14 mouse cellular contexts compared by ENCODE assay signal in genomic region chr11:94216247-94216646, GRCm38 (mm10). TPM values are rescaled to one million over a fixed set of nuclear protein-coding genes. Genes with fewer than 3 reads are reported as not detected.
A peak's percentile ranks its signal among the peaks of the same experiment; 100 is the strongest.
DNase-seq lines count a peak whose midpoint lies in the region; ATAC-seq and TF ChIP-seq lines count a peak whose summit lies in the region.
"Had no signal": no experiment of that assay in that cellular context is flagged by ENCODE, and none has a peak within 500 bp of the region (broad histone marks: within the 10 kb centered on the region; RNA-seq: fewer than 3 reads in every experiment).

No protein-coding gene starts in this region.

- no peak overlapping the region for H3K9ac ChIP-seq in forebrain, postnatal 0 days
- no peak overlapping the region for H3K9ac ChIP-seq in forebrain, embryonic 14.5 days (ENCODE audit: low read length)
- no peak overlapping the region for H3K9ac ChIP-seq in hindbrain, embryonic 14.5 days
- no peak overlapping the region for H3K9ac ChIP-seq in hindbrain, embryonic 16.5 days (ENCODE audit: low read depth, low read length)
- H3K9ac ChIP-seq in midbrain, embryonic 11.5 days (ENCODE audit: low read length) = no peak overlapping the region
- no peak overlapping the region for H3K9ac ChIP-seq in midbrain, embryonic 14.5 days (replicated peaks; ENCODE audit: low read length)
- H3K9ac ChIP-seq: liver, postnatal 0 days had no signal

- TF ChIP-seq CTCF in forebrain, postnatal 0 days (IDR thresholded peaks at IDR 0.05; ENCODE audit: low read depth) = no peak

- H3K4me3 ChIP-seq in forebrain, postnatal 0 days (ENCODE audit: low read depth, low read length) = no peak overlapping the region
- H3K4me3 ChIP-seq in forebrain, embryonic 14.5 days (ENCODE audit: low read depth, low read length) = no peak overlapping the region
- H3K4me3 ChIP-seq in hindbrain, embryonic 14.5 days (replicated peaks; ENCODE audit: low read length) = no peak overlapping the region
- no peak overlapping the region for H3K4me3 ChIP-seq in hindbrain, embryonic 16.5 days (ENCODE audit: low read length)
- H3K4me3 ChIP-seq in midbrain, embryonic 11.5 days (ENCODE audit: low read depth, low read length) = no peak overlapping the region
- H3K4me3 ChIP-seq in midbrain, embryonic 14.5 days (replicated peaks; ENCODE audit: low read depth, low read length) = no peak overlapping the region

- peaks cover 12% of the 10 kb centered on the region for H3K4me1 ChIP-seq in forebrain, postnatal 0 days (ENCODE audit: insufficient read depth)
- H3K4me1 ChIP-seq in forebrain, embryonic 14.5 days (ENCODE audit: control insufficient read depth, insufficient read depth, low read length) = peaks cover 18% of the 10 kb centered on the region
- H3K4me1 ChIP-seq in hindbrain, embryonic 14.5 days (replicated peaks; ENCODE audit: control insufficient read depth, insufficient read depth, low read length) = peaks cover 18% of the 10 kb centered on the region
- H3K4me1 ChIP-seq in hindbrain, embryonic 16.5 days (ENCODE audit: control insufficient read depth, insufficient read depth, low read depth, low read length) = peaks cover 21% of the 10 kb centered on the region
- H3K4me1 ChIP-seq in midbrain, embryonic 11.5 days (ENCODE audit: control insufficient read depth, insufficient read depth, low read length) = peaks cover 13% of the 10 kb centered on the region
- H3K4me1 ChIP-seq in midbrain, embryonic 14.5 days (ENCODE audit: control insufficient read depth, insufficient read depth, low read length) = peaks cover 25% of the 10 kb centered on the region

- H3K4me2 ChIP-seq in forebrain, postnatal 0 days (ENCODE audit: low read depth) = peak overlapping the region; percentile 2; the same call in 1 of the 2 replicates
- H3K4me2 ChIP-seq in forebrain, embryonic 14.5 days (ENCODE audit: low read length) = no peak overlapping the region
- H3K4me2 ChIP-seq in hindbrain, embryonic 14.5 days (replicated peaks) = no peak overlapping the region
- no peak overlapping the region for H3K4me2 ChIP-seq in hindbrain, embryonic 16.5 days (ENCODE audit: low read length)
- H3K4me2 ChIP-seq in midbrain, embryonic 11.5 days = no peak overlapping the region
- no peak overlapping the region for H3K4me2 ChIP-seq in midbrain, embryonic 14.5 days (ENCODE audit: low read length)

- H3K9me3 ChIP-seq in forebrain, postnatal 0 days (ENCODE audit: low read length) = no peaks in the 10 kb centered on the region
- H3K9me3 ChIP-seq in forebrain, embryonic 14.5 days (replicated peaks; ENCODE audit: control insufficient read depth, low read length) = no peaks in the 10 kb centered on the region
- H3K9me3 ChIP-seq in hindbrain, embryonic 14.5 days (ENCODE audit: control insufficient read depth, low read length) = no peaks in the 10 kb centered on the region
- H3K9me3 ChIP-seq in hindbrain, embryonic 16.5 days (ENCODE audit: control insufficient read depth, low read length) = no peaks in the 10 kb centered on the region
- H3K9me3 ChIP-seq in midbrain, embryonic 11.5 days (ENCODE audit: control insufficient read depth, low read length) = no peaks in the 10 kb centered on the region
- H3K9me3 ChIP-seq in midbrain, embryonic 14.5 days (ENCODE audit: control insufficient read depth, low read length) = no peaks in the 10 kb centered on the region

- no peaks in the 10 kb centered on the region for H3K27me3 ChIP-seq in forebrain, postnatal 0 days (ENCODE audit: insufficient read depth, low read length)
- H3K27me3 ChIP-seq in forebrain, embryonic 14.5 days (replicated peaks; ENCODE audit: control insufficient read depth, insufficient read depth, low read length) = no peaks in the 10 kb centered on the region
- H3K27me3 ChIP-seq in hindbrain, embryonic 14.5 days (ENCODE audit: control insufficient read depth, insufficient read depth, low read length) = no peaks in the 10 kb centered on the region
- no peaks in the 10 kb centered on the region for H3K27me3 ChIP-seq in hindbrain, embryonic 16.5 days (replicated peaks; ENCODE audit: control insufficient read depth, insufficient read depth, low read length)
- no peaks in the 10 kb centered on the region for H3K27me3 ChIP-seq in midbrain, embryonic 11.5 days (ENCODE audit: control insufficient read depth, insufficient read depth, low read length)
- no peaks in the 10 kb centered on the region for H3K27me3 ChIP-seq in midbrain, embryonic 14.5 days (ENCODE audit: control insufficient read depth, insufficient read depth, low read length)

- no peak overlapping the region for H3K27ac ChIP-seq in forebrain, postnatal 0 days (ENCODE audit: low read depth, low read length)
- H3K27ac ChIP-seq in forebrain, embryonic 14.5 days (ENCODE audit: low read depth, low read length) = no peak overlapping the region
- peak overlapping the region; percentile 21; the same call in 1 of the 2 replicates for H3K27ac ChIP-seq in hindbrain, embryonic 14.5 days
- H3K27ac ChIP-seq in hindbrain, embryonic 16.5 days (ENCODE audit: low read depth, low read length) = no peak overlapping the region
- H3K27ac ChIP-seq in midbrain, embryonic 11.5 days (ENCODE audit: low read depth, low read length) = peak overlapping the region; percentile 26; the same call in 1 of the 2 replicates
- H3K27ac ChIP-seq in midbrain, embryonic 14.5 days (replicated peaks; ENCODE audit: low read depth, low read length) = no peak overlapping the region

- 26% methylated on average over 2 of the region's 2 CpGs for WGBS in forebrain, postnatal 0 days
- 50% methylated on average over 2 of the region's 2 CpGs for WGBS in forebrain, embryonic 14.5 days
- 18% methylated on average over 2 of the region's 2 CpGs for WGBS in hindbrain, embryonic 14.5 days
- WGBS in hindbrain, embryonic 16.5 days = 20% methylated on average over 2 of the region's 2 CpGs
- WGBS in midbrain, embryonic 11.5 days = 37% methylated on average over 2 of the region's 2 CpGs
- WGBS in midbrain, embryonic 14.5 days = 17% methylated on average over 2 of the region's 2 CpGs

- no peak for DNase-seq in forebrain, postnatal 0 days
- no peak for DNase-seq in forebrain, embryonic 14.5 days (ENCODE audit: low spot score)
- DNase-seq in hindbrain, embryonic 14.5 days (ENCODE audit: low spot score) = no peak
- no peak for DNase-seq in midbrain, embryonic 11.5 days (ENCODE audit: low spot score, missing footprints)
- DNase-seq in midbrain, embryonic 14.5 days = no peak
- DNase-seq in skeletal muscle tissue, adult 2 months (ENCODE audit: low read depth, low spot score) = peak; percentile 62
- no peak for DNase-seq in right cerebral cortex, postnatal 4 days
- DNase-seq: adrenal gland, postnatal 25 days; kidney, postnatal 14 days; liver, postnatal 0 days; lung, postnatal 36 days had no signal

- H3K36me3 ChIP-seq in forebrain, postnatal 0 days (ENCODE audit: insufficient read depth) = peaks cover 16% of the 10 kb centered on the region
- H3K36me3 ChIP-seq in forebrain, embryonic 14.5 days (ENCODE audit: control insufficient read depth, insufficient read depth, low read length) = peaks cover 16% of the 10 kb centered on the region
- H3K36me3 ChIP-seq in hindbrain, embryonic 14.5 days (replicated peaks; ENCODE audit: control insufficient read depth, insufficient read depth) = peaks cover 23% of the 10 kb centered on the region
- peaks cover 12% of the 10 kb centered on the region for H3K36me3 ChIP-seq in hindbrain, embryonic 16.5 days (ENCODE audit: control insufficient read depth, insufficient read depth, low read length)
- peaks cover 6% of the 10 kb centered on the region; the same call in 1 of the 2 replicates for H3K36me3 ChIP-seq in midbrain, embryonic 11.5 days (ENCODE audit: control insufficient read depth, insufficient read depth, low read length)
- H3K36me3 ChIP-seq in midbrain, embryonic 14.5 days (ENCODE audit: control insufficient read depth, insufficient read depth, low read length) = peaks cover 17% of the 10 kb centered on the region

- ATAC-seq in forebrain, postnatal 0 days = no peak
- ATAC-seq in forebrain, embryonic 14.5 days = no peak
- no peak for ATAC-seq in hindbrain, embryonic 14.5 days (ENCODE audit: low FRiP score)
- no peak for ATAC-seq in hindbrain, embryonic 16.5 days
- ATAC-seq in midbrain, embryonic 11.5 days (ENCODE audit: low FRiP score) = no peak
- ATAC-seq in midbrain, embryonic 14.5 days (ENCODE audit: low FRiP score, low TSS enrichment) = no peak
- ATAC-seq: liver, postnatal 0 days had no signal

RNA-seq across cellular contexts. Expression of gene Tob1, which starts 5.0 kb away (rescaled TPM):
- 12.5 and 17.3 TPM in 2 replicates for total RNA-seq in forebrain, postnatal 0 days (2014; rRNA removed)
- 27.9 and 31.6 TPM in 2 replicates for polyA plus RNA-seq in forebrain, postnatal 0 days (2015; fragmentation: Nextera tagmentation; extraction: Ambion mirVana)
- polyA plus RNA-seq in forebrain, embryonic 14.5 days (2014; fragmentation: Nextera tagmentation; extraction: Ambion mirVana) = 32.4 and 37.5 TPM in 2 replicates
- 34.3 and 34.6 TPM in 2 replicates for polyA plus RNA-seq in hindbrain, embryonic 14.5 days (2014; fragmentation: Nextera tagmentation; extraction: Ambion mirVana)
- 29.1 and 29.2 TPM in 2 replicates for polyA plus RNA-seq in hindbrain, embryonic 16.5 days (2015; fragmentation: Nextera tagmentation; extraction: Ambion mirVana)
- polyA plus RNA-seq in midbrain, embryonic 11.5 days (2014; fragmentation: Nextera tagmentation; extraction: Ambion mirVana) = 33.1 and 33.5 TPM in 2 replicates
- polyA plus RNA-seq in midbrain, embryonic 14.5 days (2014; fragmentation: Nextera tagmentation; extraction: Ambion mirVana) = 29.5 and 34.7 TPM in 2 replicates

RNA-seq across cellular contexts. Expression of gene Wfikkn2, which starts 29.6 kb away (rescaled TPM):
- total RNA-seq in forebrain, postnatal 0 days (2014; rRNA removed) = 5.9 and 6.4 TPM in 2 replicates
- 6.5 and 10.0 TPM in 2 replicates for polyA plus RNA-seq in forebrain, postnatal 0 days (2015; fragmentation: Nextera tagmentation; extraction: Ambion mirVana)
- 3.7 and 4.2 TPM in 2 replicates for polyA plus RNA-seq in forebrain, embryonic 14.5 days (2014; fragmentation: Nextera tagmentation; extraction: Ambion mirVana)
- 5.7 and 6.8 TPM in 2 replicates for polyA plus RNA-seq in hindbrain, embryonic 14.5 days (2014; fragmentation: Nextera tagmentation; extraction: Ambion mirVana)
- 9.3 and 10.2 TPM in 2 replicates for polyA plus RNA-seq in hindbrain, embryonic 16.5 days (2015; fragmentation: Nextera tagmentation; extraction: Ambion mirVana)
- polyA plus RNA-seq in midbrain, embryonic 11.5 days (2014; fragmentation: Nextera tagmentation; extraction: Ambion mirVana) = 1.7 and 1.8 TPM in 2 replicates
- polyA plus RNA-seq in midbrain, embryonic 14.5 days (2014; fragmentation: Nextera tagmentation; extraction: Ambion mirVana) = 0.47 and 2.0 TPM in 2 replicates
- total RNA-seq: MEL; monocyte, adult 5-6 weeks had no signal

Comparison
In these comparisons a context has a peak if more than half of its experiments do, and no peak if none do; other contexts are left out.
1. H3K27ac ChIP-seq: peak in hindbrain, embryonic 14.5 days (single experiment) and midbrain, embryonic 11.5 days (single experiment); none in forebrain, postnatal 0 days (single experiment), forebrain, embryonic 14.5 days (single experiment), hindbrain, embryonic 16.5 days (single experiment) and midbrain, embryonic 14.5 days (single experiment).